Mouse (Mus musculus): ENCODE data around the gene Riok1. TPM values are rescaled to one million over a fixed set of nuclear protein-coding genes. Genes with fewer than 3 reads are reported as not detected.

Riok1 gene
- polyA plus RNA-seq, 1 experiment from 2014 or later = 33.9 TPM

DNA sequence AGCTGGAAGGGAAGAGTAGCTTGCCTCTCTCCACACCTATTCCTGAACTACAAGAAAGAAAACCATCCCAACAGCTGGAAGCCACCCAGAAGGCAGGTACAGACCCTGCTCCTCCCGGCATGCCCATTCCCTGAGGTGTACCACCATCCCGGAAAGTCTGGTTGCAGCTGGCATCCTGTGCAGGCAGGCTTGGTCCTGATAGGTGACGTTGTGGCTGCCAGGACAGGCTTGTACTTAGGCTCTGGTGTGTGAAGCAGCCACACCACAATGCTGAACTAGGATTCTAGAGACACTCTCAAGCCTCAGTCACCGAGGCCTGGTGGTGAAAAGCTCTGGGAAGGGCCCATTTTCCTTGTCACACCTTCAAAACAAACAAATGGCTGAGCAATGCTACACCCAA is 59.4 kb downstream of the Riok1 start:
- Histone ChIP-seq H3K9me3 (replicated peaks) (no peaks in the 10 kb centered on the region), H3K4me3 (no peak overlapping the region), H3K4me1 (no peaks in the 10 kb centered on the region), H3K27me3 (replicated peaks) (no peaks in the 10 kb centered on the region), H3K9ac (no peak overlapping the region), H3K27ac (no peak overlapping the region), H3K4me2 (no peak overlapping the region), H3K36me3 (no peaks in the 10 kb centered on the region)
- no peak for ATAC-seq
- WGBS (ENCODE audit: insufficient replicate concordance) = 55% methylated on average over 4 of the region's 4 CpGs

DNA sequence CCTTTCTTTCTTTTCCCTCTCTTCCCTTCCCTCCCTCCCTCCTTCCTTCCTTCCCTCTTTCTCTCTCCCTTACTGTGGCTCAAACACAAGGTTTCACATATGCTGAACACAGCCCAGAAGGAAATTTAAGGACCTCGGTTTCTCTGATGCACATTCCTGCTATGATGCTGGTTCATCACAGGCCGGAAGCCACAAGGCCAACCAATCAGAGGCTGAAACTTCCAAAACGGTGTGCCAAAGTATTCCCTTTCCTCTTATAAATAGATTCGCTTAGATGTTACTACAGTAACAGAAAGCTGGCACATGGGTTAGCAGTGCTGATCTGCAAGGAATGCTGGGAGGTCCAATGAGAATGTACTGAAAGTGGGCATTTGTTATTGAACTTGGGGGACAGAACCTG is 66.6 kb downstream of the Riok1 start:
- Histone ChIP-seq H3K4me2 (no peak overlapping the region), H3K27me3 (replicated peaks) (no peaks in the 10 kb centered on the region), H3K9me3 (replicated peaks) (no peaks in the 10 kb centered on the region), H3K27ac (no peak overlapping the region), H3K9ac (no peak overlapping the region), H3K4me1 (no peaks in the 10 kb centered on the region), H3K36me3 (no peaks in the 10 kb centered on the region), H3K4me3 (no peak overlapping the region)
- no peak for ATAC-seq
- WGBS (ENCODE audit: insufficient replicate concordance) = 61% methylated on average over 4 of the region's 4 CpGs

GRCm38 (mm10) chr13:38104501-38104900 is 67.7 kb downstream of the Riok1 start:
- no peaks in the 10 kb centered on the region for H3K36me3 ChIP-seq
- H3K27ac ChIP-seq = no peak overlapping the region
- no peaks in the 10 kb centered on the region for H3K27me3 ChIP-seq (replicated peaks)
- ATAC-seq = no peak
- no peaks in the 10 kb centered on the region for H3K4me1 ChIP-seq
- H3K4me3 ChIP-seq = no peak overlapping the region
- no peaks in the 10 kb centered on the region for H3K9me3 ChIP-seq (replicated peaks)
- H3K4me2 ChIP-seq = no peak overlapping the region
- 78% methylated on average over 10 of the region's 10 CpGs for WGBS (ENCODE audit: insufficient replicate concordance)
- H3K9ac ChIP-seq = no peak overlapping the region

DNA sequence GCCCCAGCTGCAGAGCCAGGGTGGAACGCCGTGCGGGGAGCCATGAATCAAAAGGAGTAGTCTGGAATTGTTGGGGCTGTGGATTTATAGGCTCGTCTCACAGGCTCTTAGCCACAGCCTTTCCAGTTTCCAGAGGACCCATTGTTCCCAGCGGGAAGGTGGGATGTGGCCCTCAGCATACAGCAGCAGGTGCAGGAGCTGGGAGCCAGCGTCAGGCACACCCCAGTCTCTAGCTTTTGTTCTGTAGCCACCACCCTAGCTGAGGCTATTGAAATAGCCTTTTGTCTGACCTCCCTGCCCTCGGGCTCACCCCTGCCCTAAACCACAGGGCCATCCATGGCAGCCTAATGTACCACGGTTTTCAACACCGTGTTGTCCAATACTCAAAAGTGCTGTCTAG is 72.3 kb downstream of the Riok1 start:
- WGBS (ENCODE audit: insufficient replicate concordance) = 82% methylated on average over 9 of the region's 9 CpGs
- no peak overlapping the region for H3K4me2 ChIP-seq
- H3K4me1 ChIP-seq = no peaks in the 10 kb centered on the region
- no peak overlapping the region for H3K27ac ChIP-seq
- ATAC-seq = no peak
- H3K9ac ChIP-seq = no peak overlapping the region
- H3K36me3 ChIP-seq = no peaks in the 10 kb centered on the region
- H3K4me3 ChIP-seq = no peak overlapping the region
- no peaks in the 10 kb centered on the region for H3K27me3 ChIP-seq (replicated peaks)
- H3K9me3 ChIP-seq (replicated peaks) = no peaks in the 10 kb centered on the region

Small RNA genes within 50 kb of the gene (microRNA-seq; reads per million reads assigned to microRNA genes)
- not detected for gene Gm27387

Other genes starting within 250 kb of the Riok1 start
- 103 and 107 TPM in 2 replicates for gene Ssr1, start 42.8 kb upstream of the Riok1 start, polyA plus RNA-seq (2016; fragmentation: Nextera tagmentation; extraction: Ambion mirVana)
- 0.80 and 0.88 TPM in 2 replicates for gene Cage1, start 74 bp downstream of the Riok1 start, polyA plus RNA-seq (2016; fragmentation: Nextera tagmentation; extraction: Ambion mirVana)
- gene Dsp, start 114.3 kb downstream of the Riok1 start, polyA plus RNA-seq (2016; fragmentation: Nextera tagmentation; extraction: Ambion mirVana) = 2.1 and 2.3 TPM in 2 replicates
- gene Snrnp48, start 167.9 kb downstream of the Riok1 start, polyA plus RNA-seq (2016; fragmentation: Nextera tagmentation; extraction: Ambion mirVana) = 19.3 and 24.3 TPM in 2 replicates